Mouse (Mus musculus): ENCODE results near the gene Ndufb4. TPM values are rescaled to one million over a fixed set of nuclear protein-coding genes. Genes with fewer than 3 reads are reported as not detected.
"Not testable (repeated sequence)": the region's sequence is repeated elsewhere in the genome, so short reads cannot be mapped to it uniquely, and the experiment has no call there.

The Ndufb4 gene
- polyA plus RNA-seq (2015; fragmentation: Nextera tagmentation; extraction: Ambion mirVana): 63.0 and 67.1 TPM in 2 replicates

- Histone ChIP-seq H3K9ac (peak within 1 kb of the TSS; percentile 92), H3K4me3 (peak within 1 kb of the TSS; percentile 82), H3K36me3 (no peaks in the 10 kb centered on the region), H3K4me2 (peak within 1 kb of the TSS; percentile 62), H3K27ac (peak within 1 kb of the TSS; percentile 88), H3K9me3 (no peaks in the 10 kb centered on the region), H3K27me3 (no peaks in the 10 kb centered on the region), H3K4me1 (replicated peaks) (peaks cover 39% of the 10 kb centered on the region)
- WGBS: under 1% methylated on average over 50 of the region's 58 CpGs
- peak; percentile 92 for ATAC-seq (ENCODE audit: low FRiP score)
These were observed at the start of gene Ndufb4 for GRCm38 (mm10) chr16:37653731-37654657. Gene Ndufb4, minus strand, starts transcription at chr16:37654453.

- Histone ChIP-seq H3K4me2 (no peak overlapping the region), H3K27me3 (no peaks in the 10 kb centered on the region), H3K36me3 (no peaks in the 10 kb centered on the region), H3K4me1 (replicated peaks) (peaks cover 4% of the 10 kb centered on the region; the same call in 1 of the 2 replicates), H3K9me3 (no peaks in the 10 kb centered on the region), H3K27ac (no peak overlapping the region), H3K4me3 (no peak overlapping the region), H3K9ac (no peak overlapping the region)
- 82% methylated on average over 5 of the region's 5 CpGs for WGBS
- no peak for ATAC-seq (ENCODE audit: low FRiP score)
These were observed 49.6 kb upstream of the Ndufb4 start for GRCm38 (mm10) chr16:37703884-37704283.

- not testable (repeated sequence) for H3K27me3 ChIP-seq; H3K36me3 ChIP-seq; H3K9me3 ChIP-seq; H3K4me1 ChIP-seq (replicated peaks); H3K4me2 ChIP-seq; H3K27ac ChIP-seq; ATAC-seq (ENCODE audit: low FRiP score); H3K9ac ChIP-seq; H3K4me3 ChIP-seq
These were observed 45.8 kb upstream of the Ndufb4 start for GRCm38 (mm10) chr16:37700071-37700470.

- H3K27me3 ChIP-seq: no peaks in the 10 kb centered on the region
- H3K9me3 ChIP-seq: no peaks in the 10 kb centered on the region
- no peak for ATAC-seq (ENCODE audit: low FRiP score)
- no peak overlapping the region for H3K4me3 ChIP-seq
- no peak overlapping the region for H3K27ac ChIP-seq
- 100% methylated on average over 6 of the region's 6 CpGs for WGBS
- no peak overlapping the region for H3K4me2 ChIP-seq
- H3K9ac ChIP-seq: no peak overlapping the region
- no peaks in the 10 kb centered on the region for H3K36me3 ChIP-seq
- H3K4me1 ChIP-seq (replicated peaks): no peaks in the 10 kb centered on the region
These were observed 44.5 kb upstream of the Ndufb4 start for GRCm38 (mm10) chr16:37698767-37699166.

GRCm38 (mm10) chr16:37697271-37697670, 43.0 kb upstream of the Ndufb4 start:
- H3K9ac ChIP-seq: no peak overlapping the region
- H3K9me3 ChIP-seq: no peaks in the 10 kb centered on the region
- no peaks in the 10 kb centered on the region for H3K27me3 ChIP-seq
- no peak overlapping the region for H3K4me2 ChIP-seq
- no peak overlapping the region for H3K4me3 ChIP-seq
- 90% methylated on average over 5 of the region's 5 CpGs for WGBS
- no peaks in the 10 kb centered on the region for H3K36me3 ChIP-seq
- ATAC-seq (ENCODE audit: low FRiP score): no peak
- H3K4me1 ChIP-seq (replicated peaks): no peaks in the 10 kb centered on the region
- no peak overlapping the region for H3K27ac ChIP-seq

- ATAC-seq (ENCODE audit: low FRiP score): no peak
- WGBS: 88% methylated on average over 12 of the region's 12 CpGs
These were observed 36.9 kb upstream of the Ndufb4 start for GRCm38 (mm10) chr16:37690932-37691730.

GRCm38 (mm10) chr16:37690465-37690864, 36.2 kb upstream of the Ndufb4 start:
- Histone ChIP-seq H3K27me3 (no peaks in the 10 kb centered on the region), H3K27ac (no peak overlapping the region), H3K4me1 (replicated peaks) (peaks cover 23% of the 10 kb centered on the region), H3K4me3 (no peak overlapping the region), H3K9ac (no peak overlapping the region), H3K9me3 (no peaks in the 10 kb centered on the region), H3K4me2 (no peak overlapping the region), H3K36me3 (no peaks in the 10 kb centered on the region)
- ATAC-seq (ENCODE audit: low FRiP score): no peak
- WGBS: 81% methylated on average over 6 of the region's 6 CpGs

More at GRCm38 (mm10) chr16:37690932-37691730, 36.9 kb upstream of the Ndufb4 start:
- Histone ChIP-seq H3K9ac (no peak overlapping the region), H3K27me3 (no peaks in the 10 kb centered on the region), H3K36me3 (no peaks in the 10 kb centered on the region), H3K9me3 (no peaks in the 10 kb centered on the region), H3K27ac (no peak overlapping the region), H3K4me3 (no peak overlapping the region), H3K4me1 (replicated peaks) (peaks cover 16% of the 10 kb centered on the region), H3K4me2 (no peak overlapping the region)

- no peak overlapping the region for H3K27ac ChIP-seq
- no peaks in the 10 kb centered on the region for H3K9me3 ChIP-seq
- no peak overlapping the region for H3K4me2 ChIP-seq
- no peaks in the 10 kb centered on the region for H3K36me3 ChIP-seq
- no peak overlapping the region for H3K4me3 ChIP-seq
- no peak for ATAC-seq (ENCODE audit: low FRiP score)
- 87% methylated on average over 10 of the region's 10 CpGs for WGBS
- no peak overlapping the region for H3K9ac ChIP-seq
- no peaks in the 10 kb centered on the region for H3K27me3 ChIP-seq
- peaks cover 26% of the 10 kb centered on the region for H3K4me1 ChIP-seq (replicated peaks)
These were observed 35.7 kb upstream of the Ndufb4 start for GRCm38 (mm10) chr16:37689934-37690333.

- H3K36me3 ChIP-seq: no peaks in the 10 kb centered on the region
- no peak overlapping the region for H3K27ac ChIP-seq
- ATAC-seq (ENCODE audit: low FRiP score): no peak
- H3K9me3 ChIP-seq: no peaks in the 10 kb centered on the region
- H3K4me1 ChIP-seq (replicated peaks): peaks cover 28% of the 10 kb centered on the region
- H3K4me2 ChIP-seq: no peak overlapping the region
- 84% methylated on average over 8 of the region's 8 CpGs for WGBS
- H3K27me3 ChIP-seq: no peaks in the 10 kb centered on the region
- no peak overlapping the region for H3K4me3 ChIP-seq
- no peak overlapping the region for H3K9ac ChIP-seq
These were observed 35.1 kb upstream of the Ndufb4 start for GRCm38 (mm10) chr16:37689251-37689926.

- Histone ChIP-seq H3K9ac (no peak overlapping the region), H3K4me1 (replicated peaks) (peaks cover 40% of the 10 kb centered on the region), H3K9me3 (no peaks in the 10 kb centered on the region), H3K27ac (no peak overlapping the region), H3K36me3 (no peaks in the 10 kb centered on the region), H3K27me3 (no peaks in the 10 kb centered on the region), H3K4me3 (no peak overlapping the region), H3K4me2 (no peak overlapping the region)
- ATAC-seq (ENCODE audit: low FRiP score): no peak
- WGBS: 83% methylated on average over 2 of the region's 2 CpGs
These were observed 33.9 kb upstream of the Ndufb4 start for GRCm38 (mm10) chr16:37688181-37688580.

- ATAC-seq (ENCODE audit: low FRiP score): no peak
- H3K36me3 ChIP-seq: no peaks in the 10 kb centered on the region
- peaks cover 45% of the 10 kb centered on the region for H3K4me1 ChIP-seq (replicated peaks)
- H3K4me2 ChIP-seq: no peak overlapping the region
- H3K27ac ChIP-seq: peak overlapping the region; percentile 13; the same call in 1 of the 2 replicates
- 70% methylated on average over 14 of the region's 14 CpGs for WGBS
- no peaks in the 10 kb centered on the region for H3K27me3 ChIP-seq
- H3K4me3 ChIP-seq: no peak overlapping the region
- H3K9me3 ChIP-seq: no peaks in the 10 kb centered on the region
- no peak overlapping the region for H3K9ac ChIP-seq
These were observed 33.2 kb upstream of the Ndufb4 start for GRCm38 (mm10) chr16:37687301-37687980.
